Mouse (Mus musculus): ENCODE measurements at regions not wholly inside any gene's neighbourhood (a gene's known extent, or its start where the extent isn't known, plus 50 kb on each side); places are given as distances from the start of the nearest gene placed in this dataset.

- TF ChIP-seq POLR2A (IDR thresholded peaks at IDR 0.05; ENCODE audit: control insufficient read depth in 1 of 2, insufficient read depth in 1 of 2, low read depth in 1 of 2, low read length in 2 of 2, poor library complexity in 1 of 2) (no peak), ZNF384 (IDR thresholded peaks at IDR 0.05; ENCODE audit: low read depth, low read length) (no peak), EP300 (IDR thresholded peaks at IDR 0.05; ENCODE audit: low read depth in 1 of 2, low read length in 2 of 2) (no peak)
Observed at GRCm38 (mm10) chr17:80875352-80876044, 68.9 kb upstream of the Tmem178 start.

All from MEL (cell line).